Mouse (Mus musculus) cerebral cortex, adult 2 months (tissue): Measurements from ENCODE around the gene Gm49337.

Source experiments
- WGBS: fragments of 180-500 bp; shearing (Covaris S2); methylation state at CpG from one replicate; pipeline ENCODE4 v1.1.7; 2018; 5-methylcytosine and 5-hydroxymethylcytosine counted together

Gm49337 gene

GRCm38 (mm10) chr4:116215895-116216605 is 42.9 kb downstream of the Gm49337 start:
- WGBS, result 91% methylated on average over 2 of the region's 2 CpGs

GRCm38 (mm10) chr4:116217046-116217445 is 43.9 kb downstream of the Gm49337 start:
- WGBS, result 41% methylated on average over 2 of the region's 2 CpGs

DNA sequence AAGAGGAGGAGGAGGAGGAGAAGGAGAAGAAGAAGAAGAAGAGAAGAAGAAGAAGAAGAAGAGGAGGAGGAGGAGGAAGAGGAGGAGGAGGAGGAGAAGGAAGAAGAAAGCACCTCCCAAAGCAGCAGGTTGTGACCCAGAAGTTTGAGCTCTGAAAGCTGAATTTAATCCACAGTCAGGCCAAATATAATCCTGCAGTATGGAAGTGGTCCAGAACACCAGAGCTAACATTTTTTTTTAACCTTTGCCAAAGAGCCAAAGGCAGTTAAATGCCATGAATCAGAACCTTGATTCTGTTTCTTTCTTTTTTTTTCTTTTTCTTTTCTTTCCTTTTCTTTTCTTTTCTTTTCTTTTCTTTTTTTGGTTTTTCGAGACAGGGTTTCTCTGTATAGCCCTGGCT is 44.5 kb downstream of the Gm49337 start:
- 73% methylated on average over 1 of the region's 1 CpGs for WGBS

DNA sequence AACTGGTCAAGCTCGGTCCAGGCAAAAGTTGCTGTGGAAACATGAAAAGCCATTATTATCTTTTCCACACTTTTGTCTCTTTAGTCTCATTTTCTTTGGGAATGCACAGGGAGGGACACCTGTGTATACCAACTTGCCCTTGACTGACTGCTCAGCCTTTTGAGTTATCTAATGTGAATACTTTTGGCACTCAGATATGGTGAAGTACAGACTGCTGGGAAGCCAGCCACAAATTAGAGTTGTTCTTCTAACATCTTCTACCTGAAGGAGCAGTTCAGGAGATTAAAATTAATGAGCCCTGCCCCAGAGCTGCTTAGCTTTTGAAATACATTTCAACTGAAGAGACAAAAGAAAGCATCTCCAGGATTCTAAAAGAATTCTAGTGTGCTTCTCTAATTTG is 45.9 kb downstream of the Gm49337 start:
- WGBS, result 74% methylated on average over 1 of the region's 1 CpGs

- WGBS, result 22% methylated on average over 6 of the region's 6 CpGs
Measured at GRCm38 (mm10) chr4:116220071-116220650, 47.0 kb downstream of the Gm49337 start.

DNA sequence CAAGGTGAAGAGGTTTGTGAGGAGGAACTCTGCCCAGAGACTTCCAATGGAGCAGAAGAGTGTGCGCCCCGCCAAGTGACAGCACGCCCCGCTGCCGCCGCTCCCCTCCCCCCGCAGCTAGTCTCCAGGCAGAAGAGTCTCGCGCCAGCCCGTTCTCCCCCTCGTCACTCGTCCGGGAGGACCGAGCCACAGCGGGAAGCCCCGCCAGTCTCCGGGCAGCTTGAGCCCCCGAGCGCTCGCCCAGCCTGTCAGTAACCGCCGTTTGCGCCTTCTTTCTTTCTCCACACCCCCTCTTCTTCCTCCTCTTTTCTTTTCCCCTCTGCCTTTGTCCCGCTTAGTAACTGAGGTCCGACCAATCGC is 47.6 kb downstream of the Gm49337 start:
- under 1% methylated on average over 26 of the region's 26 CpGs for WGBS

DNA sequence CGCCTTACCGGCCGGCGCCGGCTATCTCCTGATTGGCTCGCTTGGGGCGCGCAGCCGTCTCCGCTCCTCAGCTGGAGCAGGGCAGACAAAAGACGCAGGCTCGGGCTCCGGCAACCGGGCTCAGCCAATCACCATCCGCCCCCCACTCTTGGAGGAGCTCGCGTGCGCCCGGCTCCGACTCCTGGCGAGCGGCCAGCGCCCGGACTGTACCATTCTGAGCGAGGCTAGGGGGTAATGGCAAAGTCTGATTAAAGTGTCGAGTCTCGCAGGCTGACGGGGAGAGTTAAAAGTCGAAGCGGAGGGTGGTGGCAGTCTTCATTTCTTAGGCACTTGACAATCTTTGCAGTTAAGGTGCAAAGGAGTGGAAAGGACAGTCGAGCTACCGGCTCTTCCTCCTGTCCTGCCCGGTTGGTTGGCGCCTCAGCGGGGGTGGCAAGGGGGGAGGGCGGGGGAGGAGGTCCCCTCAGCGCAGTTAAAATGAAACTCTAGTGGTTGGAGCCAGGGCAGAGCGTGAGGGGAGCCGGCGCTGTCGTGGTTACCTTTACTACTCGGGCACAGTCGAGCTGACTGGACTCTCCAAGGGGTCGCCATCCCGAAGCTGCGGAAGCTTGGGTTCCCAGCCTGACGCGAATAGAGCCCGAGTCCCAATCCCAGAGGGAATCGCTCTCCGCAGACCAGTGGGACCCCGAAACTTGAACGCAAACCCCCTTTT is 48.1 kb downstream of the Gm49337 start, which contains the start of gene Pik3r3:
TSS of gene Pik3r3 (plus strand) at position 479 of the 712 bp plus-strand sequence.
- under 1% methylated on average over 53 of the region's 53 CpGs for WGBS

GRCm38 (mm10) chr4:116221996-116222842 is 49.0 kb downstream of the Gm49337 start:
- WGBS, result under 1% methylated on average over 23 of the region's 23 CpGs

GRCm38 (mm10) chr4:116222843-116223119 is 49.6 kb downstream of the Gm49337 start:
- 7% methylated on average over 6 of the region's 6 CpGs for WGBS

DNA sequence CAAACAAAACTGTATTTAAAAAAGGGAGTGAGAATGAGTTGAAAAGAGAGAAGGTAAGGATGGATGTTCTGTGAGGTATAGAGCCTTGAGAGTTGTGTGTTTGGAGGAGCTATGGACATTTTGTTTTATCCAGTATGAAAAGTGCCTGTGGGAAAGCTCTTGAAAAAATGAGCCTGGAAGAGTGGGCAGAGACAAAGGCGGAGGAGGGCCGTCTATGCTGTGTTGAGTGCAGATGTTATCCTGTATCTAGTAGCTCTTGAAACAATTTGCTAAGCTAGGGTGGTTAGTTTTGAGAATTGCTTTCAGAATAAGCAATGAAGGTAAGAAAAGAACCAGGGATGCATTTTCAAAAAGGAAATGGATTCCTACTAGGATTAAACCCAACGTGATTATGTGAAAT is 70.2 kb downstream of the Gm49337 start:
- 43% methylated on average over 3 of the region's 3 CpGs for WGBS

DNA sequence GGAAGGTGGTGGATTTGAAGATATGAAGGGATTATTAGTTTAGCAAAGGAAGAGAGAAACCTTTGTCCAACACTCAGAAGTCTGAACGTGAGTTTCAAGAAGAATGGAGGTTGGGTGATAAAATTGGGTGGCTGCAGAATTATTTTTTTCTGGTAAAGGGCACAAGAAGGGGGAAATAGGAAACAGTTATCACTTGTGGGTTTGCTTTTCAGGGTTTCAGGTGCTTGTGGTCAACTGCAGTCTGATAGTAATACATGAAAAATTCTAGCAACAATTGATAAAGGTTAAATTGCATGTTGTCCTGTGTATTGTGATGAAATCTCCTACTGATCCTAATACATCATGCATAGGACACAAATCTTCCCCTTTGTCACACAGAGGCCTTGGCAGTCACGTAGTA is 71.1 kb downstream of the Gm49337 start:
- 75% methylated on average over 2 of the region's 2 CpGs for WGBS

DNA sequence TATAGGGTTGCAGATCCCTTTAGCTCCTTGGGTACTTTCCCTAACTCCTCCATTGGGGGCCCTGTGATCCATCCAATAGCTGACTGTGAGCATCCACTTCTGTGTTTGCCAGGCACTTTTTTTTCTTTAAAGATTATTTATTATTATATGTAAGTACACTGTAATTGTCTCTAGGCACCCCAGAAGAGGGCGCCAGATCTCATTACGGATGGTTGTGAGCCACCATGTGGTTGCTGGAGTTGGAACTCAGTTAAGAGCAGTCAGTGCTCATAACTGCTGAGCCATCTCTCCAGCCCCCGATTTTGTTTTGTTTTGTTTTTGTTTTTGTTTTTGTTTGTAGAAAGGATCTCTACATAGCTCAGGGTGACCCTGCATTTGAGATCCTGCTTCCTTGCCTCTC is 72.7 kb downstream of the Gm49337 start:
- 48% methylated on average over 3 of the region's 3 CpGs for WGBS

- WGBS, result 87% methylated on average over 3 of the region's 3 CpGs
Measured at GRCm38 (mm10) chr4:116249986-116250385, 76.8 kb downstream of the Gm49337 start.

- WGBS, result 95% methylated on average over 6 of the region's 6 CpGs
Measured at GRCm38 (mm10) chr4:116268220-116268619, 95.0 kb downstream of the Gm49337 start.

- WGBS, result 62% methylated on average over 2 of the region's 2 CpGs
Measured at GRCm38 (mm10) chr4:116282211-116282610, 109.0 kb downstream of the Gm49337 start.

DNA sequence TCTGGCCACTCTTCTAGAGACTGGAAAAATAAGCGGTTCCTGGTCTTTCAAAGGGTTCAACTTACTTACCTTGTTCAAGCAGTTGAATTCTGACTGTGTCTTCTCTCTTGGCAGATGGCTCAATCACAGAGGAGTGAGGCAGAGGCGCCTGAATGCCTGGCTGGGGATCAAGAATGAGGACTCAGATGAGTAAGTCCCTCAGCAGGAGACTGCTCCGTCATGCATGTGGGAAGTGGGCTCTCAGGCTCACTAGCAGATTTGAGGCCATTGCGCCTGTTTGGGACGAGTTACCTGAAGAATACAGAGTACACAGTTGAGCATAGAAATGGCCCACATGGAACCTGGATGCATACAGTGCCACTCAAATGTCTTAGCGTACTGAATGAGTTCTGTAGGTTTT is 118.4 kb downstream of the Gm49337 start:
- 61% methylated on average over 6 of the region's 6 CpGs for WGBS

- WGBS, result 91% methylated on average over 12 of the region's 12 CpGs
Measured at GRCm38 (mm10) chr4:116293296-116293695, 120.1 kb downstream of the Gm49337 start.

DNA sequence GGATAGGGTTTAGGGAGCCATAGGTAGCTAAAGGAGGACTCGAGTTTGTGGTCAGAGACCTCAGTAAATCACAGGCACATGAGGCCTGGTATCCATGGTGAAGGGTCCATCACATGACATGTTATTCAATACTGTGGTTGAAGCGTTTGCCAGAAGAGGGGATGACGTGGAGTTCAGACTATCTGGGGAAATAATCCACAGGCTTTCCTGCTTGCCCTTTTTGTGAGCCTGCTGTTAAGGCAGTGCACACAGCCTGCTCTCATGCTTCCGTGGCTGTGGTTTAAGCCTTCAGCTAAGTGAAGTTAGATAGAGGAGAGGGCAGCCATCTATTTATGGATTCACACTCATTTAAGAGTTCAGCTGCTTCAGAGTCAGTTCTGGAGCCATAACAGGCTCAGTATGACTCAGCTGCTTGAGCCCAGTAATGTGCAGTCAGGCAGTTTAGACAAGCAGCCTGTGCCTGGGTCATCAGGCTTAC is 127.7 kb downstream of the Gm49337 start:
- 33% methylated on average over 4 of the region's 4 CpGs for WGBS

GRCm38 (mm10) chr4:116304551-116304950 is 131.4 kb downstream of the Gm49337 start:
- WGBS, result 20% methylated on average over 1 of the region's 1 CpGs

GRCm38 (mm10) chr4:116317575-116317974 is 144.4 kb downstream of the Gm49337 start:
- 93% methylated on average over 4 of the region's 4 CpGs for WGBS

DNA sequence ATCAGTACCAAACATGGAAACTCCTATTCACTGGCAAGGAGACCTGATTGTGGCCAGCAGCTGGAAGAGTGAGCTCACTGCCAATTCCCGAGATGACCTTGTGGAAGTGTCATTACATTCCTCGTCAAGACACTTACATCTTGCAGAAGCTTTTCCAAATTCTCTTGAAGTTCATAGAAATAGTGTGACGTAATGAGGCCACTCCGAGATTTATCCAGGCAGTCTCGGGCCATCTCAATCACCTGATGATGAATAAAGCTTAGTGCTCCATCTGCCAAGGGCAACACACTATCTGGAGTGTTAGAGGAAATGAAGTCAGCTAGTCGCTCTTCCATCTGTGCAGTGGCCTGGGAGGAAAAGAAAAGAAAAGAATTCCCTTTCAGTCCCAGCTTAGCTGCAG is 148.9 kb downstream of the Gm49337 start:
- WGBS, result 72% methylated on average over 6 of the region's 6 CpGs

DNA sequence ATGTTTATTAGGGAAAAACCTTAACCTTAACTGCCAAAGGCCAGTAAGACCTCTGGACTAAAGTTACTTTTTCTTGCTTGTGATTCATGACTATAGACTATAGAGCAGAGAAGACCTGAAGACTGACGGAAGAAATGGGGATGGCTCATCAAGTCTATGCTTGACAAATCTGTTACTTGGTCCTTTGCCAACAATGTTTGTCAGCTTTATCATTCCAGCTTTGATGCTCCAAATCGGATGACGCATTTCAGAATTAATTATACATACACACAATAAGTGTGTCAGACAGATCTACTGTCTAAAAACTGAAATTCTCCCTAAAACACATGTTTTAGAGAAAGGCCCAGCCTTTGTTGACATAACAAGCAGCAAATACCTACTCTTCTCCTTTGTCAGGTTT is 156.1 kb downstream of the Gm49337 start:
- 75% methylated on average over 3 of the region's 3 CpGs for WGBS
